Mouse (Mus musculus) midbrain, embryonic 14.5 days (tissue): Measurements from ENCODE around the gene Aff3. TPM values are rescaled to one million over a fixed set of nuclear protein-coding genes. Genes with fewer than 3 reads are reported as not detected.

Experiments used
- ATAC-seq: fragments of 200-750 bp; cut with Nextera tagmentation; 2 replicates; pipeline ENCODE4 v1.8.0; 2017; ENCODE audit warnings: moderate number of reproducible peaks, moderate library complexity; ENCODE audit not compliant: low FRiP score, low TSS enrichment
- DNase-seq: peaks from one replicate; pipeline ENCODE4 v3.0.0-alpha.2; 2015
- H3K27ac ChIP-seq: fragments of 300-500 bp; sonication (generic); replicated peaks from 2 replicates; pipeline ENCODE4 v1.5.1; 2014; ENCODE audit warnings: mild to moderate bottlenecking, low read depth, low read length, moderate library complexity
- H3K27me3 ChIP-seq: fragments of 300-500 bp; sonication (generic); 2 replicates; pipeline ENCODE4 v1.6.1; 2014; ENCODE audit warnings: low read length, control low read depth, mixed read lengths; ENCODE audit not compliant: control insufficient read depth, insufficient read depth
- H3K36me3 ChIP-seq: fragments of 300-500 bp; sonication (generic); 2 replicates; pipeline ENCODE4 v1.6.1; 2014; ENCODE audit warnings: low read length, control low read depth; ENCODE audit not compliant: control insufficient read depth, insufficient read depth
- H3K4me1 ChIP-seq: fragments of 300-500 bp; sonication (generic); 2 replicates; pipeline ENCODE4 v1.6.1; 2014; ENCODE audit warnings: mild to moderate bottlenecking, antibody characterized with exemption, low read length, control low read depth; ENCODE audit not compliant: control insufficient read depth, insufficient read depth
- H3K4me2 ChIP-seq: fragments of 300-500 bp; sonication (generic); 2 replicates; pipeline ENCODE4 v1.6.1; 2014; ENCODE audit warnings: mild to moderate bottlenecking, low read length, moderate library complexity
- H3K4me3 ChIP-seq: fragments of 300-500 bp; sonication (generic); replicated peaks from 2 replicates; pipeline ENCODE4 v1.5.1; 2014; ENCODE audit warnings: low read depth, low read length
- H3K9ac ChIP-seq: fragments of 300-500 bp; sonication (generic); replicated peaks from 2 replicates; pipeline ENCODE4 v1.6.1; 2014; ENCODE audit warnings: mild to moderate bottlenecking, low read length, moderate library complexity
- H3K9me3 ChIP-seq: fragments of 300-500 bp; sonication (generic); 2 replicates; pipeline ENCODE4 v1.6.1; 2016; ENCODE audit warnings: low read length, control low read depth, mixed read lengths; ENCODE audit not compliant: control insufficient read depth
- WGBS: fragments of 180-500 bp; shearing (Covaris S2); extraction: QIAGEN DNeasy Blood & Tissue Kit; methylation state at CpG from one replicate; pipeline ENCODE4 v1.1.7; 2014; 5-methylcytosine and 5-hydroxymethylcytosine counted together
- polyA plus RNA-seq: library from polyadenylated mRNA; unstranded; fragments of >200 nt; fragmentation: Nextera tagmentation; extraction: Ambion mirVana; gene quantifications from 2 replicates; pipeline ENCODE4 v1.2.1, GENCODE M21; 2014

The Aff3 gene
- polyA plus RNA-seq, 1 experiment from 2014 or later: 20.3 TPM

- Histone ChIP-seq H3K27me3 (no peaks in the 10 kb centered on the region), H3K4me3 (peak overlapping the region; percentile 95), H3K4me2 (peak overlapping the region; percentile 84), H3K27ac (peak overlapping the region; percentile 95), H3K36me3 (no peaks in the 10 kb centered on the region), H3K9me3 (no peaks in the 10 kb centered on the region), H3K4me1 (peaks cover 59% of the 10 kb centered on the region), H3K9ac (peak overlapping the region; percentile 93)
- DNase-seq: peak; percentile 77
- peak; percentile 62 for ATAC-seq
- under 1% methylated on average over 42 of the region's 42 CpGs for WGBS
Measured at GRCm38 (mm10) chr1:38627683-38628361, 36.9 kb downstream of the Aff3 start.

GRCm38 (mm10) chr1:38626739-38627661, 37.8 kb downstream of the Aff3 start:
- Histone ChIP-seq H3K36me3 (no peaks in the 10 kb centered on the region), H3K4me1 (peaks cover 59% of the 10 kb centered on the region), H3K9me3 (no peaks in the 10 kb centered on the region), H3K9ac (peak overlapping the region; percentile 93), H3K4me3 (peak overlapping the region; percentile 95), H3K4me2 (peak overlapping the region; percentile 84), H3K27me3 (no peaks in the 10 kb centered on the region), H3K27ac (peak overlapping the region; percentile 95)
- under 1% methylated on average over 85 of the region's 133 CpGs for WGBS
- ATAC-seq: peak; percentile 87
- peak; percentile 91 for DNase-seq

DNA sequence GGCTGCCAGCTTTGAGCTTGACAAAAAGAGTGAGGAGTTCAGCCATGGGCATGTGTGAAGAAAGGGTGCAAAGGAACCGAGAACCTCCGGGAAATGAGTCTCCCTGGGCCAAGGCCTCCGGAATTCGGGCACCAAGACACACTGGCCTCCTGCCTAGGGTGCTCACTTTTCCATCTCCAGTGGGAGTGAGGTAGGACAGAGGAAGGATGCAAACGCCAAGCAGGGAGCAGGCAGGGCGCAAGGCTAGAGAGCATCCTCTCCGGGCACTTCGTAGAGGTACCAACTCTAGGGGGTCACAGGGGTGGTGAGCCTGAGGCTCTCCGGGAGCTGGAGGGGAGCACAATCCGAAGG, 38.4 kb downstream of the Aff3 start:
- H3K4me3 ChIP-seq: peak overlapping the region; percentile 95
- H3K9ac ChIP-seq: peak overlapping the region; percentile 93
- peak overlapping the region; percentile 95 for H3K27ac ChIP-seq
- no peaks in the 10 kb centered on the region for H3K36me3 ChIP-seq
- H3K4me2 ChIP-seq: peak overlapping the region; percentile 84
- ATAC-seq (no peak; the same call in 1 of the 2 replicates), DNase-seq (no peak)
- WGBS: 1% methylated on average over 10 of the region's 10 CpGs
- H3K27me3 ChIP-seq: no peaks in the 10 kb centered on the region
- H3K9me3 ChIP-seq: no peaks in the 10 kb centered on the region
- H3K4me1 ChIP-seq: peaks cover 56% of the 10 kb centered on the region

DNA sequence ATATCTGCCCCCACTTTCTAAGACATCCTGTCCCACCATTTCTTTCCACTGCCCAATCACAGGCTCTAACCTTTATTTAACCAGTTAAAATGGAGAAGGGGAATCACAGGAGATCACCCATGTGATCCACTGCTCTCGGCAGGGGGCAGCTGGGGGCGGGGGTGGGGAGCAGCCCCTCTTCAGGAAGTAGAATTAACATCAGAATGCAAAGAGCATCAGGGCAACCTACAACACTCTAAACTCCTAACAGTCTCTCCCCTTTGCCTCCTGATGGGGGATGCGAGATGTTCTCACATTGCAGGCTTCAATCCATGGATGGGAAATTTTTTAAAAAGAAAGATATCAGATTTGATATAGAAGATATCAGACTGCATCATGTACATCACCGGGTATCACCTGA, 42.9 kb downstream of the Aff3 start:
- Histone ChIP-seq H3K36me3 (no peaks in the 10 kb centered on the region), H3K9ac (no peak overlapping the region), H3K27me3 (no peaks in the 10 kb centered on the region), H3K4me3 (no peak overlapping the region), H3K27ac (no peak overlapping the region), H3K9me3 (no peaks in the 10 kb centered on the region), H3K4me2 (no peak overlapping the region), H3K4me1 (peaks cover 38% of the 10 kb centered on the region)
- DNase-seq (no peak), ATAC-seq (no peak)
- WGBS: 41% methylated on average over 4 of the region's 4 CpGs

- WGBS: 88% methylated on average over 6 of the region's 6 CpGs
- Histone ChIP-seq H3K9me3 (no peaks in the 10 kb centered on the region), H3K27ac (no peak overlapping the region), H3K4me3 (no peak overlapping the region), H3K4me1 (peaks cover 26% of the 10 kb centered on the region), H3K27me3 (no peaks in the 10 kb centered on the region), H3K9ac (no peak overlapping the region), H3K4me2 (no peak overlapping the region), H3K36me3 (no peaks in the 10 kb centered on the region)
- ATAC-seq: no peak
- no peak for DNase-seq
Measured at GRCm38 (mm10) chr1:38620401-38620800, 44.4 kb downstream of the Aff3 start.

DNA sequence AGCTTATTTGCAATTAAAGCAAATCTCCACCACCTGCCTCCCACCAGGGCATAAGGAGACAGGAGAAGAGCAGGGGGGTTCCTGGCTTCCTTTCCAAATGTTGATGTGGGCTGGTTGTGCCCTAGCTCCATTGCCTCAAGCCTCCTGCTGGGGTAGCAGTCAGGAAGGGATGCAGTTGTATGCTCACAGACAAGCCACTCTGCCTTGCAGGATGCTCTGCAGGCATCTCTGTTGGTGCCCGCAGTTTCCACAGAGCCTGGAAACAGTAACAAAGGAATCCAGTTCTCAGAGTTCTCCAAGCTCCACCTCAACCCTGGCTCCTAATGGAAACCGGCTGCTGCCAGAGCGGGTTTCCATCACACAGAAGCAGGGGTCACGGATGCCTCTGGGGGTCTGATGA, 58.0 kb downstream of the Aff3 start:
- Histone ChIP-seq H3K4me1 (peaks cover 14% of the 10 kb centered on the region), H3K27me3 (no peaks in the 10 kb centered on the region), H3K9me3 (no peaks in the 10 kb centered on the region), H3K4me2 (no peak overlapping the region), H3K9ac (no peak overlapping the region), H3K4me3 (no peak overlapping the region), H3K36me3 (no peaks in the 10 kb centered on the region), H3K27ac (peak overlapping the region; percentile 81)
- 6% methylated on average over 4 of the region's 4 CpGs for WGBS
- ATAC-seq (no peak), DNase-seq (peak; percentile 62)

- Histone ChIP-seq H3K4me3 (no peak overlapping the region), H3K9ac (no peak overlapping the region), H3K27me3 (no peaks in the 10 kb centered on the region), H3K9me3 (no peaks in the 10 kb centered on the region), H3K36me3 (no peaks in the 10 kb centered on the region), H3K4me2 (no peak overlapping the region), H3K27ac (no peak overlapping the region), H3K4me1 (peaks cover 14% of the 10 kb centered on the region)
- ATAC-seq (no peak), DNase-seq (no peak)
- WGBS: 85% methylated on average over 4 of the region's 4 CpGs
Measured at GRCm38 (mm10) chr1:38605426-38605825, 59.3 kb downstream of the Aff3 start.

GRCm38 (mm10) chr1:38604611-38605010, 60.1 kb downstream of the Aff3 start:
- no peak overlapping the region for H3K27ac ChIP-seq
- no peak for DNase-seq

More at GRCm38 (mm10) chr1:38604611-38605010, 60.1 kb downstream of the Aff3 start:
- ATAC-seq: no peak
- Histone ChIP-seq H3K4me3 (no peak overlapping the region), H3K36me3 (no peaks in the 10 kb centered on the region), H3K4me1 (peaks cover 14% of the 10 kb centered on the region), H3K9ac (no peak overlapping the region), H3K9me3 (no peaks in the 10 kb centered on the region), H3K4me2 (no peak overlapping the region), H3K27me3 (no peaks in the 10 kb centered on the region)
- WGBS: 94% methylated on average over 7 of the region's 7 CpGs
